Mouse (Mus musculus) layer of hippocampus, adult 2 months (tissue): ENCODE results near the gene Lin7a. TPM values are rescaled to one million over a fixed set of nuclear protein-coding genes. Genes with fewer than 3 reads are reported as not detected.
A peak's percentile ranks its signal among the peaks of the same experiment; 100 is the strongest.

Experiments used
- DNase-seq, 2 experiments: peaks; one replicate each; pipeline ENCODE4 v3.0.0; 2022; ENCODE audit warnings: low spot score in 2 of 2
- H3K27ac ChIP-seq: fragments of 200-600 bp; 2 replicates; pipeline ENCODE4 v1.8.1; 2022
- H3K4me3 ChIP-seq: fragments of 200-600 bp; 2 replicates; pipeline ENCODE4 v1.8.1; 2022; ENCODE audit warnings: mild to moderate bottlenecking
- CTCF ChIP-seq: fragments of 200-600 bp; conservative IDR thresholded peaks from 2 replicates; pipeline ENCODE4 v1.8.1; 2022; ENCODE audit warnings: antibody characterized with exemption, mild to moderate bottlenecking, moderate library complexity
- total RNA-seq, 2 experiments: library from RNA; stranded (reverse); gene quantifications; 2 replicates each; pipeline ENCODE4 v1.2.3; 2021

Gene Lin7a
- total RNA-seq, 2 experiments from 2014 or later, result 27.7 to 28.8 TPM

DNA sequence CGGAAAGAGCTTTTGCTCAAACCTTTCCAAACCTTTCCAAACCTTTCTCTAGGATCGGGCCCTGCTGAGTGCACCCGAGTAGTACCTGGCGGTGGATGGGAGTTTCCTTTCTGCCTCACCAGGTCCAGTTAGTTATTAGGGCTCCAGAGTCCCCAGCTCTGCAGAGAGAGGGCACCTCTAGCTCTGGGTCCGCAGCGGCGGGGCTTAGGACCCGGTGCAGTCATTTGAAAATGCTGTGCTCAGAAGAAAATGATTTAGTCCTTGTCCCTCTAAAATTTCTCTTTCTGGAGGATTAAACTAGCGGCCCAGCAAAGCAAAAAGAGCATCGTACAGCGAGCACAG lies 1.3 kb downstream of the Lin7a start:
- Histone ChIP-seq H3K27ac (peak overlapping the region; percentile 93), H3K4me3 (peak overlapping the region; percentile 87)
- 0 out of 2 replicates have a peak, but pooled peaks have one; percentile 9 for TF ChIP-seq CTCF
- no peak for DNase-seq

DNA sequence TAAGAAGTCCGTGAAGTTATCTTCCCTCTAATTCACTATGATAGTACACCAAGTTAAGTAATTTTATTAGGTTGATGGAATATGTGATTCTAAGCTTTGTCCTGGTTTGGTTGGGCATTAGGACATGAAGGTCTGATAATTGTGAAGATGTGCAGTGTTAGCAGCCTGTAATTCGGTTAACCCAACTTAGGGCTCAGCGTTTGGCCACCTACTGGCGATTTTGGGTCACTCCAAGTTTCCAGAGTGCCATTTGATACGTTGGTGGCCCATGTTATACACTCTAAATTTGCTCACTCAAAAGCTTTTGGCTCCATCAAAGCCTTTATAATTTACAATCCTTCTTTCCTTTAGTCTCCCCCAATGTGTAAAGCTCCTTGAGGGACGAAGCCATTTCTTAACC lies 2.4 kb downstream of the Lin7a start:
- no peak for DNase-seq
- H3K27ac ChIP-seq, result no peak overlapping the region
- peak; percentile 59 for TF ChIP-seq CTCF
- no peak overlapping the region for H3K4me3 ChIP-seq

DNA sequence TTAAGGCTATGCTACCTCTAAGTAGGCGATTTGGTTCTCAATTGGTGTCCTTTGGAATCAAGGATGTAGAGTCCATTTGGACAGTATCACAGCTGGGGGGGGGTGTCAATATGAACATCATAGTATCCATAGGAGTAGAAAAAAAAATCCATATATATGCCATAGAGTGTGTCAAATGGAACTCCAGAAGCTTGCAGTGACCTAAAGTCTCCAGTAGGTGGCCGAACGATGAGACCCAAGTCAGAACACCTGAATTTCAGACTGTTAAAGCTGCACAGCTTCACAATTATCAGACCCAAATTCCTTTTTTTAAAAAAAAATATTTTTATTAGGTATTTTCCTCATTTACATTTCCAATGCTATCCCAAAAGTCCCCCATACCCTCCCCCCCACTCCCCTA lies 3.3 kb downstream of the Lin7a start:
- peak; percentile 74 for TF ChIP-seq CTCF
- no peak overlapping the region for H3K4me3 ChIP-seq
- no peak overlapping the region for H3K27ac ChIP-seq
- DNase-seq, result no peak

DNA sequence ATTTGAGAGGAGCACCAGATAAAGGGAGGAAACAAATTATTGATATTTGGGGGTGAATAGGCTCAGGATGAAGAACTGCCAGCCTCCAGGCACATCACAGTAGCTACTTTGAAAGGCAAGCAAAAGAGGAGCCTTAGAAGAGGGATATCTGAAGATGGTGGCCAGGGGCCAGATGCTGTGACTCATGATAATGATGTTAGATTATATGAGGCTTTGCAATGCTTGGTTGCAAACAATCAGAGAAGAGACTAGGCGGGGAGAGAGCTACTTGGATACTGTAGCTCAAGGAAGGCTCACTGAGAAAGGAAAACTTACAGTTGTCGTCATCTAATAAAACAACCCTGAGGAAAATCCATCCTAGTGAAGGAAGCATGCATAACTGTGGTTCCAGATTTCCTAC lies 5.2 kb downstream of the Lin7a start:
- no peak for TF ChIP-seq CTCF
- Histone ChIP-seq H3K4me3 (no peak overlapping the region), H3K27ac (no peak overlapping the region)
- no peak for DNase-seq

DNA sequence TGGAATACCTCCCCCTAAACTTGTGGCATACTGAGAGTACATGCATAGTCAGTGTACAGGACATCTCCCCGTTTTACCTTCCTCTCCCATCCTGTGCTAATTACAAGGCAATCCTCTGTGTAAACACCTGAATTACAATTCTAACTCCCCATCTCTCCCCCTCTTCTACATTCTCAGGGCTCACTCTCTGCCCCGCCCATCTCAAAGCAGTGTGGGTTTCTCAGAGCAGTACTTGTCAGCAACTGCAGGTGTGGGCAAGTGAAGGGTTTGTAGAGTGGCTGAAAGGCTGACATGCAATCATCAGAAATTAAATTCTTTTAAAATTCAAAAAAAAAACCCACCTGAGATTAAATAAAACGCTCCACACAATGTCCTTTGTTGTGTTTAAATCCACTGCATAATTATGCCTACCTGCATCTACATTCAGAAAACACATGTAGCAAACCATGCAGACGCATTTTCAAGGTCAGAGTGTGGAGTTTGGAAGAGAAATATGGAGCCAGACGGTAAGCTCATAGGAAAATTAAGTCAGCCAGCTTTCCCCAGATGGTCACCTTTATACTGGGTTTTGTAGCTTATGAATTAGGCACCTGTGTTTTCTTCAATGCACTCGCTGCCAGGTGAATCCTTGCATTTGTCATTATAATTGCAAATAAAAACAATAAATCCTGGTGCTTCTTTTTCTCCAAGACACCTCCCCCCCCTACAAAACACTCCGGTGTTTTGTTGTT lies 22.6 kb downstream of the Lin7a start:
- H3K27ac ChIP-seq, result no peak overlapping the region
- H3K4me3 ChIP-seq, result no peak overlapping the region
- TF ChIP-seq CTCF, result no peak
- no peak for DNase-seq

DNA sequence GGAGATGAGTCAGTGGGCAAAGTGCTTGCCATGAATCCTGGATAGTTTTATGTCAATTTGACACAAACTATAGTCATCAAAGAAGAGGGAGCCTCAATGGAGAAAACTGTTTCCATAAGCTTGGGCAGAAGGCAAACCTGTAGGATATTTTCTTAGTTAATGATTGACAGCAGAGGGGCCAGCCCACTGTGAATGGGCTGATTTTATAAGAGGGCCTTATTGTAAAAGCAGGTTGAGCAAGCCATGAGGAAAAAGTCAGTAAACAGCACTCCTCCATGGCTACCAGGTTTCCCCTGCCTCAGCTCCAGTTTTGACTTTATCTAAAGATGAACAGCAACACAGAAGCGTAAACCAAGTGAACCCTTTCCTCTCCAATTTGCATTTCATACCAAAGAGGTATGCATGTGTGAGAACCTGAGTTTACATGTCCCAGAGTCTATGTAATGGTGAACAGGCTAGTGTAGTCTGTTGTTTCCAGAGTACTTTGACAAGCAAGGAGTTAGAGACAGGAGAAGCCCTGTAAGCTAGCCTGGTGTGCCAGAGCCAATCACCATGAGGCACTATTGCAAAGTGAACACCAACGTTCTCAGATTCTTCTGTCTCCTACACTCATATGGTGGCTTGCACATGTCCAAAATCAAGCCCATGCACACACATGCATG lies 29.2 kb downstream of the Lin7a start:
- no peak for TF ChIP-seq CTCF
- Histone ChIP-seq H3K4me3 (no peak overlapping the region), H3K27ac (no peak overlapping the region)
- no peak for DNase-seq

DNA sequence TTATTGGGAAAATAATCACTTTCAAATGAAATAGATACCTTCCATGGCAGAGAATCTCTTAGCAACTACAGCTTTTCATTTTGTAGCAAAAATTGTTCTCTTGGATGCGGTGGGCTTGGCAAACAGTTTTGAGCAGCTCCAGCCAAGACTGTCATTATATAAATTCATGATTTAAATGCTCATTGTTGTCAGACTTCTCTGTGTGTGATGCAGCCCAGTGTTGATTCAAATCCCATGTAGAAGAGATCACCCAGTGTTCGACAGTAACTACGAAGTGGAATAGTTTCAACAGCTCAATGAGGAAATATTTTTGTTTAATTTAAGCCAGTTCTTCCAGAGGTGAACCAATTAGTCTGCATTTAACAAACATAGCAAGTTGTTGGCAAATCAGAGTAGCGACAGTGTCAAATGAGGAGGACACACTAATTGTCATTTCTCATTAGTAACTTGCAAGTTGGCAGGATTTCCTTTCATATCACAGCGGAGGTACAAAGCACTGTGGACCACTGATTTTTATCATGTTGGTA lies 39.5 kb downstream of the Lin7a start:
- DNase-seq, result no peak
- peak overlapping the region; percentile 59 for H3K27ac ChIP-seq

DNA sequence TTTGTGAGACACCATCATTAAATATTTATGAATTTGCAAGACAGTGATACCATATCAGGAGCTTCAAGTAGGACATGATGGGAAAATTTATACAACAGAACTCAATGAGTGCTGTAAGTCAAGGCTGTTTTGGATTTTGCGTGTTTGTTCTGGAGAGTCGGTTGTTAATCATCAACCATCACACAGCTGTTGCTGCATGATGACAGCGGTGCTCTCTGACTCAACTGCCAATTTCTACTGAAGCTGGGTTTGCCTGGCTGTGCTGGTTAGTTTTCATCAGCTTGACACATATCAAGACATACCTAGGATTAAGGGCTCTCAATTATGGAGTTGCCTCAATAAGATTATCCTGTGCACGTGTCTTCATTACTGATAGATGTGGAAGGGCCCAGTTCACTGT lies 41.1 kb downstream of the Lin7a start:
- Histone ChIP-seq H3K4me3 (no peak overlapping the region), H3K27ac (no peak overlapping the region)
- no peak for DNase-seq
- TF ChIP-seq CTCF, result no peak

More for the DNA sequence above, 39.5 kb downstream of the Lin7a start:
- peak overlapping the region; percentile 12; the same call in 1 of the 2 replicates for H3K4me3 ChIP-seq
- TF ChIP-seq CTCF, result no peak

DNA sequence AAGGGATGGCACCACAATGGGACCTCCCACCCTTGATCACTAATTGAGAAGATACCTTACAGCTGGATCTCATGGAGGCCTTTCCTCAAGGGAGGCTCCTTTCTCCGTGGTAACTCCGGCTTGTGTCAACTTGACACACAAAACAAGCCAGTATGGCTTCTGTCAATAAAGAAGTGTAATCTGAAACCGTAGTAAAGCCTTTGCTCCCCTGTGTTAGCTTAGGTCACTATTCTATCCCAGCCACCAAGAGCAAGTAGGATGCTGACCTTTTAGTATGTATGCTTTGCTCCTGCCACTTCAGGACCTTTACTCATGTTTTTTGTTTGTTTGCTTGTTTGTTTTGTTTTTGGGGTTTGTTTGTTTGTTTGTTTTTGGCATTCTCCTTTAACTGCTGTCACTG lies 41.9 kb downstream of the Lin7a start:
- TF ChIP-seq CTCF, result no peak
- no peak overlapping the region for H3K4me3 ChIP-seq
- no peak overlapping the region for H3K27ac ChIP-seq
- DNase-seq, result no peak

DNA sequence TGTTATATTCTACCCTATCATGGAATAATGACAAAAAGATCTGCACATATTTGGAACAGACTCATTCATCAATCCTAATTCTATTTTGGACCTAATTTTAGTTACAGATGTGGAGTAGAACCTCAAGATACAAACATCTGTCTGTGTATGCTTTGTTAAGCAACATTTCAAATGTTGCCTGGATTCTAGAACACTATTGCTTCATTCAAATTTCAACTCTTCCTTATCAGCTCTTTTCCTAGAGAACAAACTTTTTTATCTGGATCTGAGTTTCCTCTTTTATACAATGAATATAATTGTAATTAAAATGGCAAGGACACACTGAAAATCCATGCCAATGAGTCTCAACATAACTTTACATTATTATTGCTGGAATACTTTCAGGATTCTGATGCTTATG lies 43.8 kb downstream of the Lin7a start:
- H3K4me3 ChIP-seq, result no peak overlapping the region
- DNase-seq, result no peak
- no peak overlapping the region for H3K27ac ChIP-seq
- TF ChIP-seq CTCF, result no peak

DNA sequence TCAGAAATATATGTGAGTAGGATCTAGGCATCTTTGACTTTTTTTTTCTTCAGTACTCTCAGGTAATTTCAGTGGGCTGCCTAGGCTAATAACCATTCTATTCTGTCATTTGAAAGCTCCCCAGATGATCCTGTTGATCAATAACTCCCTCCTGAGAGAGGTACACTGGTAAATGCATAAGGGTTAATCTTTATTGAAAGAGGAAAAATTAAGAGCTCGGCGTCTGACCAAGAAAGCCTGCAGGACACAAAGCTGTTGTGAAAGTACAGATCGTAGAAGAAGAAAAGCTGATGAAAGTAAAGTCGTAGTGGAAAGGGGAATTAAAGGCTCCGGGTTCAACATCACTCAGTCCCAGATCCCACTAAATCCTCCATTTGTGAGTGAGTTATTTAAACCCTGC lies 44.2 kb downstream of the Lin7a start:
- DNase-seq, result no peak
- TF ChIP-seq CTCF, result no peak
- Histone ChIP-seq H3K27ac (no peak overlapping the region), H3K4me3 (no peak overlapping the region)

DNA sequence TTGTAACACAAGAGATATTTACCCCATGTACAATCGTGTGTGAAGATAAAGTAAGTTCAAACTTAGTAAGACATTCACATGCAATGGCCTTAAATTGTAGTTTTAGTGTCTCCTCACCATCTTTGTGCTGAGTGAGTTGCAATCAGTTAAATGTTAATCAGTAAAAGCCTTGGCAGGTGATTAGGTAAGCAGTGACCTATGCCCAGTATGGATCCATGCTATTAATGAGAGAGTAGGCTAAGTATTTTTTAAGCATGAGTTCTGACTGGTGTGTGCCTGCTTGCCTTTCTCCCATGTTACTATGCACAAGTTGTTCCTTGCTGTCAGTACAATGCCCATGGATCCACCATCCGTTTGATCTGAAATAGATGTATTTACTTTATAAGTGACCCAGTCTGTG lies 44.6 kb downstream of the Lin7a start:
- H3K4me3 ChIP-seq, result no peak overlapping the region
- TF ChIP-seq CTCF, result no peak

DNA sequence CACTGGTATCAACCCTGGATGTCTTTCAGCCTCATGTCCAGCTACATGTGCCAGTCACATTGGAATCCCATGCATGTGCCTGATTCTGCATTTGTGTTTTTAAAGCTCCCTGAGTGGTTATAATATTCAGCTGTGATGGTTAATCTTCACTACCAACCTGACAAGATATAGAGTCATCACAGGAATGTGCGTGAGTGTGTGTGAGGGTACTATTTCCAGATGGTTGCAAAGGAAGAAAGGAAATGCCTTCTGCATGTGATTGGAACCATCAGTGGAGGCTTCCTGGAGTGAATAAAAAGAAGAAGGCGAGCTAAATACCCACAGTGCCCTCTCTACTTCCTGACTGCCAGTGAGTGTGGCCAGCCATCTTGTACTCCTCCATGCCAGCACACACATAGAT lies 48.2 kb downstream of the Lin7a start:
- no peak overlapping the region for H3K4me3 ChIP-seq
- DNase-seq, result no peak
- H3K27ac ChIP-seq, result no peak overlapping the region
- TF ChIP-seq CTCF, result no peak

More for the DNA sequence above, 44.6 kb downstream of the Lin7a start:
- DNase-seq, result no peak
- H3K27ac ChIP-seq, result no peak overlapping the region

DNA sequence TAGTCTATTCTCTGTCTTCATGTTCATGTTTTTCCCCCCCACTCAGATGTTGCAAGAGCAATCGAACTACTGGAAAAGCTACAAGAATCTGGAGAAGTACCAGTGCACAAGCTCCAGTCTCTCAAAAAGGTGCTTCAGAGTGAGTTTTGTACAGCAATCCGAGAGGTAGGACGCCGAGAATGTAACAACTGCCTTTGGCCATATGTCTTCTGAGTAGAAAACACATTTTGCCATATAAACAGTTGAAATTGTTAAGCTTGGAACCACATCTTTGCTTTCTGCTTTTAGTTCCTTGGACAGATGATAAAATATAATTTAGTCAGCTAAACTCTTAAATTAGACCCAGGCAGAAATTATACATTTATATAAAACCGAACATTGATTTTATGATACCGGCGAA lies 52.4 kb downstream of the Lin7a start:
- H3K4me3 ChIP-seq, result no peak overlapping the region
- TF ChIP-seq CTCF, result no peak
- DNase-seq, result no peak
- H3K27ac ChIP-seq, result no peak overlapping the region
